Mouse (Mus musculus) hindbrain, embryonic 10.5 days (tissue): ENCODE data around the gene Smlr1. TPM values are rescaled to one million over a fixed set of nuclear protein-coding genes. Genes with fewer than 3 reads are reported as not detected.

Experiments used
- DNase-seq: peaks from one replicate; pipeline ENCODE4 v3.0.0-alpha.2; 2017; ENCODE audit warnings: low spot score
- H3K27ac ChIP-seq: fragments of 300-500 bp; sonication (generic); 2 replicates; pipeline ENCODE4 v1.5.1; 2016; ENCODE audit warnings: mild to moderate bottlenecking, moderate library complexity
- H3K27me3 ChIP-seq: fragments of 300-500 bp; sonication (generic); 2 replicates; pipeline ENCODE4 v1.6.1; 2016; ENCODE audit warnings: mild to moderate bottlenecking; ENCODE audit not compliant: poor library complexity, insufficient read depth, severe bottlenecking
- H3K36me3 ChIP-seq: fragments of 300-500 bp; sonication (generic); 2 replicates; pipeline ENCODE4 v1.6.1; 2016; ENCODE audit warnings: mild to moderate bottlenecking, moderate library complexity
- H3K4me1 ChIP-seq: fragments of 300-500 bp; sonication (generic); replicated peaks from 2 replicates; pipeline ENCODE4 v1.6.1; 2016; ENCODE audit warnings: mild to moderate bottlenecking
- H3K4me3 ChIP-seq: fragments of 300-500 bp; sonication (generic); 2 replicates; pipeline ENCODE4 v1.5.1; 2016; ENCODE audit warnings: mild to moderate bottlenecking, moderate library complexity
- H3K9me3 ChIP-seq: fragments of 300-500 bp; sonication (generic); 2 replicates; pipeline ENCODE4 v1.6.1; 2016; ENCODE audit warnings: mild to moderate bottlenecking, moderate library complexity
- WGBS: fragments of 180-500 bp; shearing (Covaris S2); methylation state at CpG from one replicate; pipeline ENCODE4 v1.1.7; 2016; 5-methylcytosine and 5-hydroxymethylcytosine counted together
- polyA plus RNA-seq: library from polyadenylated mRNA; unstranded; fragments of >200 nt; fragmentation: Nextera tagmentation; extraction: Ambion mirVana; gene quantifications from 2 replicates; pipeline ENCODE4 v1.2.1, GENCODE M21; 2016

Gene Smlr1
- polyA plus RNA-seq: not detected in 2 replicates

GRCm38 (mm10) chr10:25535891-25536331, at the start of gene Smlr1:
TSS of gene Smlr1 (minus strand) at chr10:25536267.
- no peaks in the 10 kb centered on the region for H3K36me3 ChIP-seq

GRCm38 (mm10) chr10:25584899-25585298, 48.8 kb upstream of the Smlr1 start:
- H3K9me3 ChIP-seq: no peaks in the 10 kb centered on the region
- H3K4me1 ChIP-seq: no peaks in the 10 kb centered on the region
- 92% methylated on average over 6 of the region's 6 CpGs for WGBS
- H3K4me3 ChIP-seq: no peak overlapping the region
- no peaks in the 10 kb centered on the region for H3K36me3 ChIP-seq
- H3K27me3 ChIP-seq: no peaks in the 10 kb centered on the region
- no peak overlapping the region for H3K27ac ChIP-seq
- DNase-seq: no peak

More at GRCm38 (mm10) chr10:25535891-25536331, at the start of gene Smlr1:
- WGBS: 92% methylated on average over 10 of the region's 10 CpGs
- Histone ChIP-seq H3K27ac (no peak within 1 kb of the TSS), H3K27me3 (no peaks in the 10 kb centered on the region), H3K4me3 (no peak within 1 kb of the TSS), H3K4me1 (no peaks in the 10 kb centered on the region), H3K9me3 (no peaks in the 10 kb centered on the region)
- DNase-seq: no peak

DNA sequence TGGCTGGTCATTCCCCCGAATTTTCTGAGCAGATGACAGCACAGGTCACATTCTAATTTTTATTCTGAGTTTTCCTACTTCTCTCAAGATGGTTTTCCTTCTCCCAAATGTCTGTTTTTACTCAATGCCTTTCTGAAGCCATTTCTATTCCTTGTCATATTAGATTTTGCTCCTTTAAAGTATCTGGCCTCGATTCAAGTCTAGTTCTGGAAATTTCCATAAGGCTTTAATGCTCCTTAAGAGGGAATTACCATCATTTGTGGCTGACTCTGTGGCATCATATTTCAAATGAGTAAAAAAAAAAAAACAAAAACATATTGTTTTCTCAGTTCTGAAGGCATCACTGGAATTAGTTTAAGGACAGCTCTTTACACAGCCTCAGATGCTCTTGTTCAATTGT, 44.0 kb upstream of the Smlr1 start:
- H3K36me3 ChIP-seq: no peaks in the 10 kb centered on the region
- H3K27ac ChIP-seq: no peak overlapping the region
- H3K9me3 ChIP-seq: no peaks in the 10 kb centered on the region
- no peaks in the 10 kb centered on the region for H3K4me1 ChIP-seq
- 80% methylated on average over 2 of the region's 2 CpGs for WGBS
- no peaks in the 10 kb centered on the region for H3K27me3 ChIP-seq
- H3K4me3 ChIP-seq: no peak overlapping the region
- no peak for DNase-seq

- Histone ChIP-seq H3K4me3 (no peak overlapping the region), H3K9me3 (no peaks in the 10 kb centered on the region), H3K27me3 (no peaks in the 10 kb centered on the region), H3K36me3 (no peaks in the 10 kb centered on the region), H3K4me1 (peaks cover 7% of the 10 kb centered on the region), H3K27ac (peak overlapping the region; percentile 35; the same call in 1 of the 2 replicates)
- WGBS: 53% methylated on average over 9 of the region's 9 CpGs
- peak; percentile 4 for DNase-seq
Observed at GRCm38 (mm10) chr10:25571319-25572240, 35.5 kb upstream of the Smlr1 start.

DNA sequence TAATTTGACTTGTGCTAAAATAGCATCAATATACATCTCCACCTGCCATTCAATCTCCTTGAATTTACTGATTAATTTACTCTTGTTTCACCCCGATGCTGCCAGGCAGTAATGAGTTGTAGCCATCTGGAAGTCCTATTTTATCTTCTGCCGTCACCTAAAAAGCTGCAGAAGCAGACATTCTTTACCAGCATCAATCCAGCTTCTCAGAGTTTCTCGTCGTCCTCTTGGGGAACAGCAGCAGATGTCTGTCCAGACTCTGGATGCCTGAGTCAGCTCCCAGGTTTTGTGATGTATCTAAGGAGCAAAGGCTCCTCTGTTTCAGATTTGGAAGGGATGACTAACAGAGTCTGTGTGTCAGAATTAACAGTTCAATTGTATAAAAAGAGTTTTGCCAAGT, 16.9 kb upstream of the Smlr1 start:
- Histone ChIP-seq H3K36me3 (no peaks in the 10 kb centered on the region), H3K4me1 (no peaks in the 10 kb centered on the region), H3K27ac (no peak overlapping the region), H3K27me3 (no peaks in the 10 kb centered on the region), H3K4me3 (no peak overlapping the region), H3K9me3 (no peaks in the 10 kb centered on the region)
- no peak for DNase-seq
- WGBS: 75% methylated on average over 4 of the region's 4 CpGs

- Histone ChIP-seq H3K4me3 (no peak overlapping the region), H3K4me1 (no peaks in the 10 kb centered on the region), H3K9me3 (no peaks in the 10 kb centered on the region), H3K36me3 (no peaks in the 10 kb centered on the region), H3K27ac (no peak overlapping the region), H3K27me3 (no peaks in the 10 kb centered on the region)
- DNase-seq: no peak
- WGBS: 96% methylated on average over 3 of the region's 3 CpGs
Observed at GRCm38 (mm10) chr10:25541097-25541496, 5.0 kb upstream of the Smlr1 start.

DNA sequence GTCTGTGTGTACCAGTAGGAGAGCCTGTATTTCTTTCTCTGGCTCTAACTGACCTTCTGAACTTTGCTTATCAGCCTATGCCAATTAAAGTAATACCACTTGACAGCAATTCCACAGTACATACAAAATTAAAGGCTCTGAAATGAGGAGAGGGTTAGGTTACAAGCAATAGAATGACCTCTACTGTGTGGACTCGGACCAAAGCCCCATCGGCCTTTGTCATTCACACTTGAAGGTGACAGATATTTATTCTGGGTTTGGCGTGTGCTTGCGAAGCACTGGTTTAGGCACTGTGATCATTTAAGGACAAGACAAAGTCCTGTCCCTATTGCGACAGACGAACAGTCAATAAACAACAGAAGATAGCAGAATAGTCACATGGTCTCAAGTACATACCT, 3.7 kb upstream of the Smlr1 start:
- no peak for DNase-seq
- WGBS: 87% methylated on average over 6 of the region's 6 CpGs
- no peaks in the 10 kb centered on the region for H3K9me3 ChIP-seq

GRCm38 (mm10) chr10:25539146-25539770, 3.2 kb upstream of the Smlr1 start:
- no peak overlapping the region for H3K4me3 ChIP-seq
- no peaks in the 10 kb centered on the region for H3K9me3 ChIP-seq
- H3K4me1 ChIP-seq: no peaks in the 10 kb centered on the region
- H3K27me3 ChIP-seq: no peaks in the 10 kb centered on the region
- no peaks in the 10 kb centered on the region for H3K36me3 ChIP-seq
- WGBS: 83% methylated on average over 4 of the region's 4 CpGs
- DNase-seq: no peak
- no peak overlapping the region for H3K27ac ChIP-seq

More for the DNA sequence above, 3.7 kb upstream of the Smlr1 start:
- no peaks in the 10 kb centered on the region for H3K36me3 ChIP-seq
- H3K4me1 ChIP-seq: no peaks in the 10 kb centered on the region
- no peak overlapping the region for H3K4me3 ChIP-seq
- H3K27me3 ChIP-seq: no peaks in the 10 kb centered on the region
- no peak overlapping the region for H3K27ac ChIP-seq

DNA sequence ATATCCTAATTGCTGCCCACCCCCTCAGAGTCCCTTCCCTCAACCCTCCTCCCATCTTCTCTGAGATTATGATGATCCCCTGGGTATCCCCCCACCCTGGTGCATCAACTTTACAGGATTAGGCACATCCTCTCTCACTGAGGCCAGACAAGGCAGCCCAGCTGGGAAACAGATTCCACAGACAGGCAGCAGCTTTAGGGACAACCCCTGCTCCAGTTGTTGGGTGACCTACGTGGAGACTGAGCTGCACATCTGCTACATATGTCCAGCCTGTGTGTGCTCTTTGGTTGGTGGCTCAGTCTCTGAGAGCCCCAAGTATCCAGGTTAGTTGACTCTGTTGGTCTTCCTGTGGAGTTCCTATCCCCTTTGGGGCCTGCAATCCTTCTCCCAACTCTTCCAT, 2.7 kb upstream of the Smlr1 start:
- WGBS: 77% methylated on average over 1 of the region's 1 CpGs
- Histone ChIP-seq H3K27ac (no peak overlapping the region), H3K27me3 (no peaks in the 10 kb centered on the region), H3K4me1 (no peaks in the 10 kb centered on the region), H3K9me3 (no peaks in the 10 kb centered on the region), H3K36me3 (no peaks in the 10 kb centered on the region), H3K4me3 (no peak overlapping the region)
- no peak for DNase-seq

DNA sequence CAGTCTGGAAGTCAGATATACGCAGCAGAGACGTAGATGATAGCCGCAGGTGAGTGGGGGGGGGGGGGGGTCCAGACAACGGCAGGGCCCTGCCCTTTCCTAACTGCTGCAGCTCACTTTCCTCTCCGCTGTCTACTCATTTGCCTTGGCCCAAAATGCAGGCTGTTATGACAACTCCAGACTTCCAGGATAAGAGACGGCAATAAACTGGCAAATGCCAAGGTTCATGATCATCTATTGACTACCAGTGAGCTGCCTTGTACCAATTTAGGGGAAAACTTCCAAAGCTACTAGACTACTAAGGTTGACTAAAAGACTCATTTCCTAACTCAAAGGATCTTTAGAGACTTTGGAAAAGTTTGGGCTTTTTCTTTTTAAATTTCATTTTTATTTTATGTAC, 554 bp upstream of the Smlr1 start:
- Histone ChIP-seq H3K27me3 (no peaks in the 10 kb centered on the region), H3K36me3 (no peaks in the 10 kb centered on the region), H3K4me3 (no peak overlapping the region), H3K27ac (no peak overlapping the region), H3K4me1 (no peaks in the 10 kb centered on the region), H3K9me3 (no peaks in the 10 kb centered on the region)
- WGBS: 95% methylated on average over 6 of the region's 6 CpGs
- DNase-seq: no peak

- no peaks in the 10 kb centered on the region for H3K27me3 ChIP-seq
- no peaks in the 10 kb centered on the region for H3K4me1 ChIP-seq
- no peak overlapping the region for H3K27ac ChIP-seq
- no peak for DNase-seq
- H3K36me3 ChIP-seq: no peaks in the 10 kb centered on the region
- no peak overlapping the region for H3K4me3 ChIP-seq
- WGBS: 85% methylated on average over 5 of the region's 5 CpGs
- H3K9me3 ChIP-seq: no peaks in the 10 kb centered on the region
Observed at GRCm38 (mm10) chr10:25534467-25534866, 1.6 kb downstream of the Smlr1 start.

DNA sequence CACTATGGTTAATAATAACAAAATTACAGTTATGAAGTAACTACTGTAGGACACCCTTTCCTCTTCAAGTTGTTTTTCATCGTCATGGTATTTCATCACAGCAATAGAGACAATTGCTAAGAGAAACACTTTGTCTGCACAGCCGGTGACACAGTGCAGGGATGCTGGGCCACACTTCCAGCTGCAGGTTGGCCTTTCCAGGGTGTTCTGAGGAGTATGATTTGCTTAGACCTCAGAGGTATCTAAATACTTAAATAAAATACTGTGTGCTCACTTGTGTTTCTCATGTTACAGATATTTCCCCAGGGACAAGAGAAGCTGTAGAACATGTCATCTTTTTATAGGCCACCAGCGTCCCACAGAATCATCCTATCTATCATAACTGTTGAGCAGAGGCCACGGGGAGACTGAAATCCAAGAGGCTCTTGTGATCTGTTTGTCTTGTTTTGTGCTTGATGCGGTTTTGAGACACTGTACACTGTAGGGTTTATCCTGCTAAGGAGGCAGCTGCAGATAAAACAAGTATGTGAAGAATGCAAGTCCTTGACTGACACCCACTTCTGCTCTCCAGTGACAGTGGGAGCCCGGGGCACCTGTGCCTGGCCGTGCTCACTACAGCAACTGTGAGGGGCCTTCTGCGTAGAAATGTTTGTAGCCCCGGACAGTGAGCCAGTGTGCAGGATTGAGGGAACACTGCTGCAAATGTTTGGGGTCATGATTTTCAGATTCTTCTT, 2.4 kb downstream of the Smlr1 start:
- 91% methylated on average over 9 of the region's 9 CpGs for WGBS
- Histone ChIP-seq H3K9me3 (no peaks in the 10 kb centered on the region), H3K4me1 (no peaks in the 10 kb centered on the region), H3K27ac (no peak overlapping the region), H3K36me3 (no peaks in the 10 kb centered on the region), H3K27me3 (no peaks in the 10 kb centered on the region), H3K4me3 (no peak overlapping the region)
- no peak for DNase-seq

GRCm38 (mm10) chr10:25533105-25533504, 3.0 kb downstream of the Smlr1 start:
- Histone ChIP-seq H3K4me3 (no peak overlapping the region), H3K9me3 (no peaks in the 10 kb centered on the region), H3K36me3 (no peaks in the 10 kb centered on the region), H3K4me1 (no peaks in the 10 kb centered on the region), H3K27me3 (no peaks in the 10 kb centered on the region), H3K27ac (no peak overlapping the region)
- no peak for DNase-seq
- 81% methylated on average over 2 of the region's 2 CpGs for WGBS
